Mouse (Mus musculus): ENCODE measurements at regions not wholly inside any gene's neighbourhood (a gene's known extent, or its start where the extent isn't known, plus 50 kb on each side); places are given as distances from the start of the nearest gene placed in this dataset.

GRCm38 (mm10) chr13:70115576-70115975 lies 313.4 kb downstream of the Med10 start:
- in situ Hi-C loops (cut with MboI; ENCODE audit: unreplicated experiment in 2 of 2), result no loop called here

GRCm38 (mm10) chr13:70124860-70125545 lies 322.8 kb downstream of the Med10 start:
- in situ Hi-C loops (cut with MboI; ENCODE audit: unreplicated experiment in 2 of 2), result no loop called here

GRCm38 (mm10) chr13:70127310-70127709 lies 325.1 kb downstream of the Med10 start:
- in situ Hi-C loops (cut with MboI; ENCODE audit: unreplicated experiment in 2 of 2), result no loop called here

- in situ Hi-C loops (cut with MboI; ENCODE audit: unreplicated experiment in 2 of 2), result no loop called here
These were observed 332.3 kb downstream of the Med10 start for GRCm38 (mm10) chr13:70134544-70134943.

- in situ Hi-C loops (cut with MboI; ENCODE audit: unreplicated experiment in 2 of 2), result no loop called here
These were observed 334.0 kb downstream of the Med10 start for GRCm38 (mm10) chr13:70136209-70136608.

- in situ Hi-C loops (cut with MboI; ENCODE audit: unreplicated experiment in 2 of 2), result no loop called here
These were observed 342.3 kb downstream of the Med10 start for GRCm38 (mm10) chr13:70144461-70144860.

GRCm38 (mm10) chr13:70145466-70145865 lies 343.3 kb downstream of the Med10 start:
- in situ Hi-C loops (cut with MboI; ENCODE audit: unreplicated experiment in 2 of 2), result no loop called here

- in situ Hi-C loops (cut with MboI; ENCODE audit: unreplicated experiment in 2 of 2), result no loop called here
These were observed 347.1 kb downstream of the Med10 start for GRCm38 (mm10) chr13:70149041-70149898.

GRCm38 (mm10) chr13:70149899-70150184 lies 347.6 kb downstream of the Med10 start:
- in situ Hi-C loops (cut with MboI; ENCODE audit: unreplicated experiment in 2 of 2), result no loop called here

GRCm38 (mm10) chr13:70153062-70153461 lies 350.9 kb downstream of the Med10 start:
- in situ Hi-C loops (cut with MboI; ENCODE audit: unreplicated experiment in 2 of 2), result no loop called here

GRCm38 (mm10) chr13:70155596-70155995 lies 353.4 kb downstream of the Med10 start:
- in situ Hi-C loops (cut with MboI; ENCODE audit: unreplicated experiment in 2 of 2), result no loop called here

GRCm38 (mm10) chr13:70156975-70157588 lies 354.9 kb downstream of the Med10 start:
- in situ Hi-C loops (cut with MboI; ENCODE audit: unreplicated experiment in 2 of 2), result no loop called here

GRCm38 (mm10) chr13:70159065-70159464 lies 356.9 kb downstream of the Med10 start:
- in situ Hi-C loops (cut with MboI; ENCODE audit: unreplicated experiment in 2 of 2), result no loop called here

GRCm38 (mm10) chr13:70159604-70160003 lies 357.4 kb downstream of the Med10 start:
- in situ Hi-C loops (cut with MboI; ENCODE audit: unreplicated experiment in 2 of 2), result no loop called here

- in situ Hi-C loops (cut with MboI; ENCODE audit: unreplicated experiment in 2 of 2), result no loop called here
These were observed 359.9 kb downstream of the Med10 start for GRCm38 (mm10) chr13:70162115-70162514.

- in situ Hi-C loops (cut with MboI; ENCODE audit: unreplicated experiment in 2 of 2), result loop anchor here (5.0 kb wide), 1 partner anchor 413 kb away; no protein-coding TSS in a partner anchor
These were observed 363.5 kb downstream of the Med10 start for GRCm38 (mm10) chr13:70165511-70166225.

GRCm38 (mm10) chr13:70167747-70168146 lies 365.6 kb downstream of the Med10 start:
- in situ Hi-C loops (cut with MboI; ENCODE audit: unreplicated experiment in 2 of 2), result loop anchor here (5.0 kb wide), 1 partner anchor 415 kb away; no protein-coding TSS in a partner anchor

GRCm38 (mm10) chr13:70168906-70169305 lies 366.7 kb downstream of the Med10 start:
- in situ Hi-C loops (cut with MboI; ENCODE audit: unreplicated experiment in 2 of 2), result loop anchor here (5.0 kb wide), 1 partner anchor 417 kb away; no protein-coding TSS in a partner anchor

GRCm38 (mm10) chr13:70177066-70177465 lies 374.9 kb downstream of the Med10 start:
- in situ Hi-C loops (cut with MboI; ENCODE audit: unreplicated experiment in 2 of 2), result no loop called here

- in situ Hi-C loops (cut with MboI; ENCODE audit: unreplicated experiment in 2 of 2), result no loop called here
These were observed 375.9 kb downstream of the Med10 start for GRCm38 (mm10) chr13:70178073-70178491.

- in situ Hi-C loops (cut with MboI; ENCODE audit: unreplicated experiment in 2 of 2), result no loop called here
These were observed 388.8 kb downstream of the Med10 start for GRCm38 (mm10) chr13:70190978-70191377.

Data from v-Abl transformed pro-B cells (cell line).